Mouse (Mus musculus): ENCODE results near the gene Tgfbr1. TPM values are rescaled to one million over a fixed set of nuclear protein-coding genes. Genes with fewer than 3 reads are reported as not detected.

Tgfbr1 gene
- polyA plus RNA-seq, 1 experiment from 2014 or later = 25.9 TPM

DNA sequence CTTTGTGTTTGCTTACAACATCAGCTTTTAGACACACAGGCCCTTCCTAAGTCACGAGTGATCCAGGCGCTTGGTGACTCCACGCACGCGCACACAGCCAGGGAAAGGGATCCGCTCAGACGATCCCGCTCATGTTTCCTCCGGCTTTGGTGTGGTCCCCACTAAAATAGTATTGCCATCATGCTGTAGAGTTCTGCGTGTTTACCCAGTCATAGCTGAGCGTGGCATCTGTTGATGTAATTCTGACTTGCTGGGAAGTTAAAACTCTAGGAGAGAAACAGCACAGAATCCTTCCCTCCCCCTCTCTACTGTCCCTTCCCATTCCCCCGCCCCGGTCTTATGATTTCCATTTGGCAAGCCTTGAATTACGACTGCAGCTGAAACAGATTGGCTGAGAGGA is 40.3 kb upstream of the Tgfbr1 start:
- ATAC-seq (replicated peaks; ENCODE audit: low FRiP score, low read depth) = no peak
- WGBS = 64% methylated on average over 14 of the region's 14 CpGs

DNA sequence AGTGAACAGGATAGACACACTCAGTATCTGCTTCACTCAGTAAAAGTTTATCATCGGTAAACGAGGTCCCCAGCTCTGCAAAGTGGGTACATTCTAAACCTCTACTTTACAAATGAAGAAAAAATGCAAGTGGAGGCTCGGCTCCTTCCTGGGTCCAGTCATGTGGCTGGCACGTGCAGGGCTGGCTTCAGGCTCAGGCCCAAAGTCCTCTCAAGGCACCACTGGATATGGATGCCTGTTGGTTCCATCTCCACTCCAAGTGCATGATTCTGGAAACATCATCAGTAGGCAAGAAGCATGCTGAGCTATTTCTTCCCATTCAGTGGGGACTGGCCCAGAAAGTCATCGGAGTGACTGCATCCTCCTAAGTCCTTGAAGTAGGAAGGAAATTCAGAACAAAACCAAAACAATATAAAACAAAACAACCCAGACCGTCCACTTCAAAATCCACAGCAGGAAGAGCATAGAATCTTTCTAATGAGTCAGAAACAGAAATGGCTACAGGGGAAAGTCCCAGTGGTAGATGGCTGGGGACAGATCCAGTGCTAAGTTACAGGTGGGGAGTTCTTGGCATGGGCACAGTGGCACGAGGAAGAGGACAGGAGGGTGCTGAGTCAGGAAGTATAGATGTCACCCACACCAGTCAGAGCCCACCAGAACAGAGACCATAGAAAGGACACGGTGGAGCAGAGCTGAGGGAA is 39.2 kb upstream of the Tgfbr1 start:
- ATAC-seq (replicated peaks; ENCODE audit: low FRiP score, low read depth) = no peak
- no peak overlapping the region for H3K4me2 ChIP-seq (ENCODE audit: low read length)
- H3K9me3 ChIP-seq (replicated peaks; ENCODE audit: low read length) = no peaks in the 10 kb centered on the region
- no peaks in the 10 kb centered on the region for H3K4me1 ChIP-seq (replicated peaks; ENCODE audit: insufficient read depth, low read length)
- H3K4me3 ChIP-seq (replicated peaks; ENCODE audit: low read depth, low read length) = no peak overlapping the region
- no peak overlapping the region for H3K27ac ChIP-seq
- no peaks in the 10 kb centered on the region for H3K36me3 ChIP-seq (ENCODE audit: insufficient read depth, low read length)
- WGBS = 87% methylated on average over 8 of the region's 8 CpGs
- H3K9ac ChIP-seq (ENCODE audit: low read depth, low read length) = no peak overlapping the region
- H3K27me3 ChIP-seq (ENCODE audit: insufficient read depth, low read length) = no peaks in the 10 kb centered on the region
- TF ChIP-seq CTCF (IDR thresholded peaks at IDR 0.05; ENCODE audit: low read depth) = no peak
- no peak for DNase-seq (ENCODE audit: low spot score)

More for the DNA sequence above, 40.3 kb upstream of the Tgfbr1 start:
- peak; percentile 28 for DNase-seq (ENCODE audit: low spot score)
- Histone ChIP-seq H3K27me3 (ENCODE audit: insufficient read depth, low read length) (no peaks in the 10 kb centered on the region), H3K27ac (no peak overlapping the region), H3K36me3 (ENCODE audit: insufficient read depth, low read length) (no peaks in the 10 kb centered on the region), H3K9me3 (replicated peaks; ENCODE audit: low read length) (no peaks in the 10 kb centered on the region), H3K9ac (ENCODE audit: low read depth, low read length) (no peak overlapping the region), H3K4me1 (replicated peaks; ENCODE audit: insufficient read depth, low read length) (no peaks in the 10 kb centered on the region), H3K4me3 (replicated peaks; ENCODE audit: low read depth, low read length) (no peak overlapping the region), H3K4me2 (ENCODE audit: low read length) (no peak overlapping the region)
- no peak for TF ChIP-seq CTCF (IDR thresholded peaks at IDR 0.05; ENCODE audit: low read depth)

DNA sequence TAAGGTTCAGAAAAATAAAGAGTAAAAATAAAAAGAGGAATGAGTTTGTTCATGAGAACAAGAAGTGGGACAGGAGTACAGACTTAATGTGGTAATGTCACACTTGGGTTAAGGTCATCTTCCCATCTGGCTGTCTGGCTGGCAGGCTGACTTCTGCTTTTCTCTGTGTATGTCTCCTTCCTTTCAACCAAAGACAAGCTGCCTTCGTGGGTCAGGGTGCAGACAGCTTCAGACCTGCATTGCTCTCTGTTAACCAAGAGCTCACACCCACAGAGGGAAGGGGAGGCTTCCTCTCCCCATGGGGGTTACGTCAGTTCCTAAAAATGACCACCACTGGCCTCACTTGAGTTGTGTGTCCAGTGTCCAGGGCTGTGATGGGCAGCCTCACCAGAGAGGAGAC is 37.6 kb upstream of the Tgfbr1 start:
- Histone ChIP-seq H3K4me3 (replicated peaks; ENCODE audit: low read depth, low read length) (no peak overlapping the region), H3K9me3 (replicated peaks; ENCODE audit: low read length) (no peaks in the 10 kb centered on the region), H3K27me3 (ENCODE audit: insufficient read depth, low read length) (no peaks in the 10 kb centered on the region), H3K27ac (no peak overlapping the region), H3K4me2 (ENCODE audit: low read length) (no peak overlapping the region), H3K9ac (ENCODE audit: low read depth, low read length) (no peak overlapping the region), H3K36me3 (ENCODE audit: insufficient read depth, low read length) (no peaks in the 10 kb centered on the region), H3K4me1 (replicated peaks; ENCODE audit: insufficient read depth, low read length) (no peaks in the 10 kb centered on the region)
- 75% methylated on average over 2 of the region's 2 CpGs for WGBS
- ATAC-seq (replicated peaks; ENCODE audit: low FRiP score, low read depth) (no peak), DNase-seq (ENCODE audit: low spot score) (no peak)
- TF ChIP-seq CTCF (IDR thresholded peaks at IDR 0.05; ENCODE audit: low read depth) = no peak

DNA sequence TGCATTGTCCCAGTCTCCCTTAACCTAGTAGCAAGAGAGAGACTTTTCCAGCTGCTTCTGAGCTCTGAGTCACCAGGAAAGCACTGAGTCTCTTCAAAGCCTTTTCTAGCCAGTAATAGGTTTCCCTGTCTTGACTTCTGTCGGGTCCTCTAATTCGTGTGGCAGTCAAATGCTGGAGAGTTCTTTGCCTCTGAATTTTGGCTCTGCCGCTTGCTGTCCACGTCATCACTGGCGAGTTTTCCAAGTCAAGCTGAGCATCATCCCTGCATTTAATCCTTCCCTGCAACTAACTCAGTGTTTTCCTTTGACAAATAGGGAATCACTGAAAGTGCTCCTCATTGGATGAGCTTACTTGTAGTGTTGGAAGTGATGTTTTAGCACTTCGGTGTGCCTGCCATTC is 36.6 kb upstream of the Tgfbr1 start:
- ATAC-seq (replicated peaks; ENCODE audit: low FRiP score, low read depth) (no peak), DNase-seq (ENCODE audit: low spot score) (no peak)
- Histone ChIP-seq H3K4me2 (ENCODE audit: low read length) (no peak overlapping the region), H3K27me3 (ENCODE audit: insufficient read depth, low read length) (no peaks in the 10 kb centered on the region), H3K4me1 (replicated peaks; ENCODE audit: insufficient read depth, low read length) (no peaks in the 10 kb centered on the region), H3K27ac (no peak overlapping the region), H3K9ac (ENCODE audit: low read depth, low read length) (no peak overlapping the region), H3K36me3 (ENCODE audit: insufficient read depth, low read length) (no peaks in the 10 kb centered on the region), H3K9me3 (replicated peaks; ENCODE audit: low read length) (no peaks in the 10 kb centered on the region), H3K4me3 (replicated peaks; ENCODE audit: low read depth, low read length) (no peak overlapping the region)
- no peak for TF ChIP-seq CTCF (IDR thresholded peaks at IDR 0.05; ENCODE audit: low read depth)
- WGBS = 70% methylated on average over 6 of the region's 6 CpGs

DNA sequence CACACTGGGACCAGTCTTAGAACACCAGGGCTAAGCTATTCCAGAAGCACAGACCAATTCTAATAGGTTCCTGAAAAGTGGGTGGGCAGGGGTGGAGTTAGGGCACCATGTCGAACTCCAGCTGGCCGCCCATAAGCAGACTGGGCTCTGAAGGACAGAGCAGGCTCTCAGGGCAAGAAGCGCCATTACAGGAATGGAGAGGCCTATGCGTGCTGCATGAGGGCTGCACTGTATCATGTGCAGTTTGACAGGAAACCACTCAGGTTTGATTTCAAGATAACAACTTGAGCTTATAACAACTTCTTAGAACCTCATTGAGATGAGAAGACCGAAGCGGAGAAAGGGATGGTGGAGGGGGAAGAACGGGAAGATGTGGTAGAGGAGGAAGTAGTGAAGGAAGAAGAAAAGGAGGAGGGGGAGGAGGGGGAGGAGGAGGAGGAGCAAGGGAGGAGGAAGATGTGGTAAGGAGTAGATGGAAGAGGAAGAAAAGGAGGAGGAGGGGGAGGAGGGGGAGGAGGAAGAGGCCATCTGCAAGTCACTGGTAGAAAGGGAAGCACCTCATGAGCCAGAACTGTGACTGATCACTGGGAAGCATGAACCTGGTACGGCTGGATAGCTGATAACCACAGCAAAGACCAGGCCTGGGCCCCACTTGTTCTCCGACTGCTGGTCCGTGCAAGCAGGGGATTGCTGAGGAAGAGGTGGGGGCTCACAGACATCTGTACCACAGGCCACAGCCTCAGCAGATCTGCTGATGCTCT is 33.3 kb upstream of the Tgfbr1 start:
- Histone ChIP-seq H3K4me2 (ENCODE audit: low read length) (no peak overlapping the region), H3K9ac (ENCODE audit: low read depth, low read length) (no peak overlapping the region), H3K36me3 (ENCODE audit: insufficient read depth, low read length) (no peaks in the 10 kb centered on the region), H3K9me3 (replicated peaks; ENCODE audit: low read length) (no peaks in the 10 kb centered on the region), H3K27ac (no peak overlapping the region), H3K27me3 (ENCODE audit: insufficient read depth, low read length) (no peaks in the 10 kb centered on the region), H3K4me1 (replicated peaks; ENCODE audit: insufficient read depth, low read length) (no peaks in the 10 kb centered on the region), H3K4me3 (replicated peaks; ENCODE audit: low read depth, low read length) (no peak overlapping the region)
- no peak for TF ChIP-seq CTCF (IDR thresholded peaks at IDR 0.05; ENCODE audit: low read depth)
- 78% methylated on average over 10 of the region's 10 CpGs for WGBS
- DNase-seq (ENCODE audit: low spot score) (no peak), ATAC-seq (replicated peaks; ENCODE audit: low FRiP score, low read depth) (no peak)

DNA sequence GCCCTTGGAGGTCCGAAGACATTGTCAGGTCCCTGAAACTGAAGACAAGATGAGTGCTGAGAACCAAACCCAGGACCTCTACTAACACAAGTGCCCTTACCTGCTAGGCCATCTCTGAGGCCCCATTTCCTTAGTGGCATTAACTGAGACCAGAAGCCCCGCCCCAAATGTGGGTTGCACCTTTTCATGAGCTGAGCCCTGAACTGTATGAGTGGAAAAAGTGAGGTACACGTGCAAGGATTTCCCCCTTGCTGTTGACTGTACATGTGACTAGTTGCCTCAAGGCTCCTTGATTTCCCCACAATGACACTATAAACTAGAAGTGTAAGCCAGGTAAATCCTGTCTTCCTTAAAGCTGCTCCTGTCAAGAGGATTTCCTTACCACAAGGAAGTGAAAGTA is 30.7 kb upstream of the Tgfbr1 start:
- Histone ChIP-seq H3K4me1 (replicated peaks; ENCODE audit: insufficient read depth, low read length) (no peaks in the 10 kb centered on the region), H3K36me3 (ENCODE audit: insufficient read depth, low read length) (no peaks in the 10 kb centered on the region), H3K27ac (no peak overlapping the region), H3K27me3 (ENCODE audit: insufficient read depth, low read length) (no peaks in the 10 kb centered on the region), H3K4me3 (replicated peaks; ENCODE audit: low read depth, low read length) (no peak overlapping the region), H3K4me2 (ENCODE audit: low read length) (no peak overlapping the region), H3K9ac (ENCODE audit: low read depth, low read length) (no peak overlapping the region), H3K9me3 (replicated peaks; ENCODE audit: low read length) (no peaks in the 10 kb centered on the region)
- ATAC-seq (replicated peaks; ENCODE audit: low FRiP score, low read depth) (no peak), DNase-seq (ENCODE audit: low spot score) (no peak)
- 88% methylated on average over 3 of the region's 3 CpGs for WGBS
- TF ChIP-seq CTCF (IDR thresholded peaks at IDR 0.05; ENCODE audit: low read depth) = no peak
